Mouse (Mus musculus) cerebellum, postnatal 36 days (tissue): ENCODE data around the gene Taar7e.
"Not testable (repeated sequence)": the region's sequence is repeated elsewhere in the genome, so short reads cannot be mapped to it uniquely, and the experiment has no call there.

Experiments
- DNase-seq, 2 experiments: peaks; one replicate each; pipeline ENCODE4 v3.0.0; 2021 to 2022; ENCODE audit warnings: mixed read lengths in 2 of 2

Gene Taar7e

GRCm38 (mm10) chr10:24037314-24037713 lies at the start of gene Taar7e:
Gene Taar7e (plus strand): TSS chr10:24037614.
- DNase-seq, result no peak

GRCm38 (mm10) chr10:23993381-23993780 lies 44.0 kb upstream of the Taar7e start, which contains the start of gene Taar7a:
Gene Taar7a (minus strand): TSS chr10:23993481.
- no peak for DNase-seq

- DNase-seq, result no peak
Measured at GRCm38 (mm10) chr10:23999639-24000038, 37.8 kb upstream of the Taar7e start, which contains the start of gene Taar7b. Gene Taar7b (plus strand): TSS chr10:23999939.

DNA sequence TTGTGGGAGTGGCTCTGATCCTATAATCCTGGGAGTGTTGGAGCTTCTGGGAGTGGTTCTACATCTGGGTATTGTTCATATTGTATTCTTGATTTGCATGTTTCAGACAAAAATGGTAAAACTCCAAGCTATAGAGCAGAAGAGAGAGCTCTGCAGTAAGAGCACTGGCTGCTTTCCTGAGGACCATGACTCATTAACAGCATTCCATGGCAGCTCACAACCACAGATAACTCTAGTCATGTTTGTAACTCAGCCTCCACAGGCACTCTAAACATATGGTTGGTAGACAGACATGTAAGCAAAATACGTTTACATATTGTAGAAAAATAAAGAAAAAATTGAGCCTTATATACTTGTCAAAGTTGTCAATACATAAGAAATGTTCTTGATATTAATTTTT lies 31.0 kb upstream of the Taar7e start:
- no peak for DNase-seq

GRCm38 (mm10) chr10:24007034-24007433 lies 30.4 kb upstream of the Taar7e start:
- no peak for DNase-seq

- no peak for DNase-seq
Measured at GRCm38 (mm10) chr10:24008143-24008542, 29.3 kb upstream of the Taar7e start.

DNA sequence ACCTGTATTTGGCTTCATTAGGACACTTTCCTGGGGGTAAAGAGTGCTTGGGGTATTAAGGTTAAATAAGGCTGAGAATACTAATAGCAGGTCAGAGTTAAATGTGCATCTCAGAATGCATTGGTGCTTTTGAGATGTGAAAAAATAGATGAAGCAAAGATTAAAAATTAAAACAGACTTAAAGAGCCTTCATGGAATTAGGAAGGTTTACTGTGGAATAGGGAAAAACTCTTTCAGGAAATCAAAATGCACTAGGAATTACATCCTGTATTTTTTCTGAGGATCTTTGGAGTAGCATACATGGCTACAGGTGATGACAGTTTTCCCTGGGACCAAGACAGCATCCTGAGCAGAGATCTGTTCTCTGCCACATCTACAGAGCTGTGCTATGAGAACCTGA lies 10.5 kb upstream of the Taar7e start, which contains the start of gene Taar7d:
Taar7d (plus strand) TSS at position 301 of the 400 bp plus-strand sequence.
- no peak for DNase-seq

GRCm38 (mm10) chr10:24031347-24031746 lies 6.1 kb upstream of the Taar7e start:
- no peak for DNase-seq

- DNase-seq, result no peak
Measured at GRCm38 (mm10) chr10:24040120-24040869, 2.9 kb downstream of the Taar7e start.

DNA sequence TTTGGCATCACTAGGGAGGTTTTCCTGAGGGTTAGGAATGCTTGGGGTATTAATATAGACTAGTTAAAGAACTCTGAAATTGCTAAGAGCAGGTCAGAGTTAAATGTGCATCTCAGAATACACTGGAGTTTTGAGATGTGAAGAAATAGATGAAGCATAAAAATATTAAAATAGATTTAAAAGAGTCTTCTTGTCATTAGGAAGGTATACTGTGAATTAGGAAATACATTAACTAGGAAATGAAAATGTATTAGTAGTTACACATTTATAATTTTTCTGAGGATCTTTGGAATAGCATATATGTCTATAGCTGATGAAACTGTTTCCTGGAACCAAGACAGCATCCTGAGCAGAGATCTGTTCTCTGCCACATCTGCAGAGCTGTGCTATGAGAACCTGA lies 11.8 kb downstream of the Taar7e start, which contains the start of gene Taar7f:
Taar7f (plus strand) TSS at position 301 of the 400 bp plus-strand sequence.
- DNase-seq, result no peak

DNA sequence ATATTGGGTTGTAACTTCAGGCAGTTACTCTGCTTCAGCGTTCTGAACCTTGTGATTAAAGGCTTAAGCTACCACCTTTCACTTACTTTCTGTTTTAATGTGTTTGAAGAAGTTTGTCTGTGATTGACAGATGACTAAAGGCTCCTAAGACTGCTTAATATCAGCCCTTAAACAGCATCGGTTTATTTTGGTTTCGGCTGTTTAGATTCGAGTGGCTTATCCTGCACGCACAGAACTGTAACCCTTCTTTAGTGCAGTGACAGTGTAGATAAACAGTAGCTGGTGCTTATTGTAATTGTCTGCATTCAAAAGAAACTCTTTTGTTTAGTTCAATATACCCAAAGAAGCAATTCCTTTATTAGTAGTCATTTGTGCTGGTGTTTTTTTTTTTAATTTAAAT lies 14.6 kb downstream of the Taar7e start:
- no peak for DNase-seq

DNA sequence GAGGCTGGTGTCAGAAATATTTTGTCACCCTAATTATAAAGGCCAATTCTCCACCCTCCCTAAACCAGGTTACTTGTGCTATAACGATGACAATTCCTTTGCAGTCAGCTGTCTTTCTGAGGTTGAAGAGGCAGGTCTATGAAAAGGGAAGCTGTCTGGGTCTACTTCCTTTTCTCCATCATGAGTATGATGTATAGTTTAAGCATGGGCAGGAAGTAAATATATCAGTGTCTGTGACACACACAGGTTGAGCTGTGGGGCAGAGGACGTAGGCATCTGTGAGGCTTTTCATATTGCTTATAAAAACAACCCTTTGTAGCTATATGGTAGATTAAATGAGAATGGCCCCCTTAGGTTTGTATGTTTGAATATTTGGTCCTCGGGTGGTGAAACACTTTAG lies 21.6 kb downstream of the Taar7e start:
- no peak for DNase-seq

DNA sequence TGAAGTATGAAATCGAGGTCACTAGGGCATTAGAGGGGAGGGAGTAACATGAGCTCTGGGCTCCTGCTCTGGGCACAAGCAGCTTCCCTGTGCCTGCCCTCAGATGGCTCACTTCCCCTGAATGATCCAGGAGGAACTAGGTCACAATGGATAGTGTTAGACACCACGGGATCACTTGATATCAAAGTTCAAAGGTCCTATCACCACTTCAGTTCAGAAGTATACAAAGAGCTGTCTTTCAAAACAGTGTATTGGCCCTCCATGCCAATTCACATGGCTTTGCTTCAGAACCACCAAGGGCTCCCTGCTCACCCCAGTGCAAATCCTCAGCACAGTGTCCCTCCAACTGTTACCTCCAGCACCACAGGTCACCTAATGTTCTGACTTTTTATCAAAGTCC lies 37.3 kb downstream of the Taar7e start:
- not testable (repeated sequence) for DNase-seq

GRCm38 (mm10) chr10:24076200-24076599 lies 38.8 kb downstream of the Taar7e start, which contains the start of gene Taar8a:
Gene Taar8a (plus strand): TSS chr10:24076500.
- DNase-seq, result not testable (repeated sequence)

DNA sequence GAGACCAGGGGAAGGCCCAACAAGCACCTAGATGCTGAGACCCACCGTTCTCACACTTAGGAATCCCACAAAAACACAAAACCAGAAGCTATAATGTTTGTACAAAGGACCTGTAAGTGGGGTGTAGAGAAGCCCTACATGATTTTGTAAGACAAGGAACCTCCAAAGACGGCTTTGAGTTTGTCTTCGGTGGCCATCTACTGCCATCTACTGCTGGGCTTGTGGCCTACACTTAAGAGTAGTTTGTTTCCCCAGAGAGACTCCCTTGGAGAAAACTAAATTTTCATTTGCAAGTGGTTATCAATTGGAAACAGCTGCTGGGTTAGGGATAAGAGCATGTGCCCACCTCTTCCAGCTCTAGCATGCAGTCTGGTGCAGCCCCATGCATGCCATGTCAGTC lies 42.8 kb downstream of the Taar7e start:
- DNase-seq, result peak; percentile 26 to 32

- no peak for DNase-seq
Measured at GRCm38 (mm10) chr10:24085936-24086335, 48.5 kb downstream of the Taar7e start.

GRCm38 (mm10) chr10:24086555-24086954 lies 49.1 kb downstream of the Taar7e start:
- DNase-seq, result no peak

GRCm38 (mm10) chr10:24087168-24087567 lies 49.8 kb downstream of the Taar7e start:
- DNase-seq, result no peak
